Mouse (Mus musculus) liver, adult 2 months (tissue): ENCODE results near the gene Zfp280c. TPM values are rescaled to one million over a fixed set of nuclear protein-coding genes. Genes with fewer than 3 reads are reported as not detected.

Source experiments
- DNase-seq: peaks from one replicate; pipeline ENCODE4 v3.0.0-alpha.2; 2011; ENCODE audit warnings: low read depth, low spot score; ENCODE audit errors: extremely low read depth
- H3K27ac ChIP-seq: fragments of 200-500 bp; replicated peaks from 2 replicates; pipeline ENCODE4 v1.5.1; 2012; ENCODE audit warnings: low read depth, mild to moderate bottlenecking, control low read depth, inconsistent platforms, low read length; ENCODE audit not compliant: insufficient read depth
- H3K27me3 ChIP-seq: fragments of 200-500 bp; 2 replicates; pipeline ENCODE4 v1.6.1; 2012; ENCODE audit warnings: mild to moderate bottlenecking, moderate library complexity, low read length, inconsistent platforms; ENCODE audit not compliant: control insufficient read depth, insufficient read depth
- H3K36me3 ChIP-seq: fragments of 200-500 bp; 2 replicates; pipeline ENCODE4 v1.6.1; 2012; ENCODE audit warnings: low read length, inconsistent platforms; ENCODE audit not compliant: control insufficient read depth, insufficient read depth
- H3K4me1 ChIP-seq: fragments of 200-500 bp; 2 replicates; pipeline ENCODE4 v1.6.1; 2011; ENCODE audit warnings: low read length; ENCODE audit not compliant: control insufficient read depth, insufficient read depth
- H3K4me3 ChIP-seq: fragments of 200-500 bp; 2 replicates; pipeline ENCODE4 v1.5.1; 2011; ENCODE audit warnings: low read depth, mild to moderate bottlenecking, control low read depth, low read length, moderate library complexity; ENCODE audit not compliant: insufficient read depth
- H3K79me2 ChIP-seq: fragments of 200-500 bp; 2 replicates; pipeline ENCODE4 v1.6.1; 2012; ENCODE audit warnings: inconsistent platforms, mild to moderate bottlenecking, low read length, moderate library complexity; ENCODE audit not compliant: control insufficient read depth, insufficient read depth
- H3K9ac ChIP-seq: fragments of 200-500 bp; 2 replicates; pipeline ENCODE4 v1.6.1; 2012; ENCODE audit warnings: low read depth, mild to moderate bottlenecking, control low read depth, inconsistent platforms, low read length
- CTCF ChIP-seq: fragments of 200-500 bp; IDR thresholded peaks from 2 replicates; pipeline ENCODE4 v1.5.1; 2011; ENCODE audit warnings: low read depth, low read length, control low read depth
- POLR2A ChIP-seq: fragments of 200-500 bp; IDR thresholded peaks from 2 replicates; pipeline ENCODE4 v1.6.1; 2011; ENCODE audit warnings: low read length, control low read depth; ENCODE audit not compliant: insufficient read depth; ENCODE audit errors: extremely low read depth
- WGBS: fragments of 180-500 bp; shearing (Covaris S2); methylation state at CpG from one replicate; pipeline ENCODE4 v1.1.7; 2018; 5-methylcytosine and 5-hydroxymethylcytosine counted together
- polyA plus RNA-seq: library from polyadenylated mRNA; depleted of rRNA; stranded (reverse); fragments of >200 nt; gene quantifications from 2 replicates; pipeline ENCODE4 v1.2.3, GENCODE M21; 2012; rRNA removed
- total RNA-seq: library from RNA; depleted of rRNA; stranded (reverse); fragments of >200 nt; gene quantifications from 2 replicates; pipeline ENCODE4 v1.2.3, GENCODE M21; 2014; rRNA removed

Zfp280c gene
- total and polyA plus RNA-seq, 2 experiments, result 1.9 to 4.2 TPM

DNA sequence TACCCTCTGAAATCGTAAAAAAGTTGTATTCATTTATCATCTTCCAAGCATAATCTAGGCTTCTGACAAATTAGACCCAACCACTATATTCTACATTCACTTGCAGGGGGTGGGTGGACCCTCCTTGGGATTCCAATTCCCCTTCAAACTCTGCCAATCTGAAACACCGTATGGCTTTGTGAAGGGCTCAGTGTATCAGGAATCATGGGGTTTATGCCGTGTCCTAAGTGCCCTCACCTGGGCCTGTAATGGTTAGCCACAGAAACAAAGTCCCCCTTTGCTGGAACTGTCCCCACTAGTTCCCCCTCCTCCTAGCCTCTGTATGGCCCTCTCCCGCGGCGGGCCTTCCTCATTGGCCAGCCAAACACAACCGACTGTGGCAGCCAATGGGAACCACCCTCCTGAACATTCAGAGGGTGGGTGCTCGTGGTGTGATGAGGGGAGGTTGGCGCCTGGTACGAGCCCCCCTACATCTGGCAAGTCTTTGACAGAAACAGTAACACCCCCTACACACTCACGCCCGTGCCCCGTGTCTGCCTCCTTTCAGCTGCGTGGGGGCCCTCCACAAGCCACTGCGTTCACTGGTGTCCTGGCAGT lies 76.0 kb downstream of the Zfp280c start:
- Histone ChIP-seq H3K27ac (no peak overlapping the region), H3K27me3 (no peaks in the 10 kb centered on the region), H3K79me2 (no peaks in the 10 kb centered on the region), H3K9ac (no peak overlapping the region), H3K4me1 (no peaks in the 10 kb centered on the region; the same call in 1 of the 2 replicates), H3K36me3 (no peaks in the 10 kb centered on the region), H3K4me3 (no peak overlapping the region)
- TF ChIP-seq POLR2A (no peak), CTCF (no peak)
- 47% methylated on average over 14 of the region's 15 CpGs for WGBS
- no peak for DNase-seq

DNA sequence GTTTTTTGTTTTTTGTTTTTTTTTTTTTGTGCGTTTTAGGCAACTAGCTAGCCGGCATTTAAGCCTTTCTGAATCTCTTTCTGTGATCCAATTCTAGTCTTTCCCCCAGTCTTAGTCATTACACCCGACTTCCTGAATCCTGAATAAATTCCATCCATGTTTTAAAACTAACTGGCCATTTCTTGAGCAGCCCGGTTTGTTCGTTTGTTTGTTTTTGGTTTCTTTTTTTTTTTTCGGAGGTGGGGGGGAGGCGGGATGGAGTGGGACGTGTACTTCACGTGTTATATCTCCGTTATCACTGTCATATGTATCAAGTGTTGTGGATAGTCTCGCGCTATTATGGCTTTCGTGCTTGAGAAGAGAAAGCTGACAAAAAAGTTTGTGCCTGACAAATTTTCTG lies 80.5 kb downstream of the Zfp280c start:
- Histone ChIP-seq H3K27me3 (no peaks in the 10 kb centered on the region), H3K79me2 (peaks cover 4% of the 10 kb centered on the region; the same call in 1 of the 2 replicates), H3K4me3 (peak overlapping the region; percentile 68), H3K4me1 (peaks cover 1% of the 10 kb centered on the region; the same call in 1 of the 2 replicates), H3K9ac (peak overlapping the region; percentile 61), H3K27ac (peak overlapping the region; percentile 42), H3K36me3 (no peaks in the 10 kb centered on the region)
- DNase-seq, result no peak
- WGBS, result 1% methylated on average over 13 of the region's 13 CpGs
- no peak for TF ChIP-seq CTCF
- TF ChIP-seq POLR2A, result no peak

DNA sequence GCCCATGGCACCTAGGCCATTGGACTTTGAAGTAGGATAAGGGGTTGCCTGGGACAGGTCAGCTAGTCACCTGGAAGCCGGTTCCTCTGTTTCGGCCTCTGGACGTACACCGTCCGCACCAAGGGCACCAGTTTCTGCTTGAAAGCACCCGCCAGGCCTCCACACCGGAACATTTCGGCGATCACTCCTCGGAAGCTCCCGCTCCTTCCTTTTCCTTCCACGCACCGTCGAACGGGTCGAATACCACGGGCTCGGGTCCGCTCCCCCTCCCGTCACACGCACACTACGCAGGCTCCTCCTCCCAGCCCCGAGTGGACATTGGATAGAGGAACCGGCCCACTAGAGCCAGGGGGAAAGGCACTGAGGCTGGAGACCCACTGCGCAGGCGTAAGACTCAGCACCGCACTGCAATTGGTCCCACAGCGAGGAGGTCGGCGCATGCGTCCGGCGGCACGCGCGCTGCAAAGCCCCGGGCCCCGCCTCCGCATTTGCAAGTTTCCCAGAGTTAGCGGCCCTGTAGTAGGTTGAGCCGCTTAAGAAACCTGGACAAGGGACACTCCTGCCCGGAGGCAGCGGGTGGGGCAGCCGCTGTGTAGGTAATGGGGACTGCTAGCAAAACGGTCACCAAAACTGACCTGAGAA lies 81.0 kb downstream of the Zfp280c start, which contains the start of gene Aifm1:
Aifm1 (minus strand) TSS at position 398 of the 642 bp plus-strand sequence.
- TF ChIP-seq POLR2A (0 out of 2 replicates have a peak, but pooled peaks have one; percentile 43), CTCF (no peak)
- Histone ChIP-seq H3K4me1 (peaks cover 1% of the 10 kb centered on the region; the same call in 1 of the 2 replicates), H3K9ac (peak within 1 kb of the TSS; percentile 90), H3K27ac (peak within 1 kb of the TSS; percentile 96), H3K4me3 (peak within 1 kb of the TSS; percentile 94), H3K79me2 (peaks cover 4% of the 10 kb centered on the region; the same call in 1 of the 2 replicates), H3K27me3 (no peaks in the 10 kb centered on the region), H3K36me3 (no peaks in the 10 kb centered on the region)
- WGBS, result under 1% methylated on average over 45 of the region's 45 CpGs
- peak; percentile 87 for DNase-seq

DNA sequence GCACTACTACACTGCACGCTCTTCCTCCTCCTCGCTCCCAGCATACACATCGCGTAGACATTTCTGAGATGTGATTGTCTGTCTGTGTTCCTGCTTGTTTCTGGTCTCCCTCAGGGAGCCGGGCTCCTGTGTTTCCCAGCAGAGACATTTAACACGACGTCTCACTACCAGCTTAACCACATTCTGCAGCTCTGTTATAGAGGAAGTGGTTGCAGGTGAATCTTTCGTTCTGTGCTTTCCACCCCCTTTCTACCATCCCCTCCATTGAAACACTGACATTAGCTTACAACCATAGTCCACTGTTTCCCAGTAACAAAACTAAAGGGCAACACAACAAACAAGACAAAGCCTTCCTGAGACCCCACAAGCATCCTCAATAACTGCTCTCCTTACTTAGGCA lies 100.5 kb downstream of the Zfp280c start:
- Histone ChIP-seq H3K4me1 (no peaks in the 10 kb centered on the region), H3K79me2 (no peaks in the 10 kb centered on the region), H3K9ac (no peak overlapping the region), H3K27ac (no peak overlapping the region), H3K36me3 (peaks cover 26% of the 10 kb centered on the region), H3K27me3 (no peaks in the 10 kb centered on the region), H3K4me3 (no peak overlapping the region)
- DNase-seq, result no peak
- 96% methylated on average over 8 of the region's 8 CpGs for WGBS
- TF ChIP-seq POLR2A, result no peak
- no peak for TF ChIP-seq CTCF

Other genes with a start within 250 kb of the Zfp280c start
- 0.46 and 0.67 TPM in 2 replicates for gene Elf4, start 131.4 kb downstream of the Zfp280c start, total RNA-seq
- gene Elf4, start 131.4 kb downstream of the Zfp280c start, polyA plus RNA-seq, result 0.57 and 1.5 TPM in 2 replicates
- gene Aifm1, start 80.9 kb downstream of the Zfp280c start, total RNA-seq, result 72.1 and 90.0 TPM in 2 replicates
- 31.4 and 39.7 TPM in 2 replicates for gene Aifm1, start 80.9 kb downstream of the Zfp280c start, polyA plus RNA-seq
- gene Rab33a, start 75.2 kb downstream of the Zfp280c start, total RNA-seq, result 0.27 TPM in 1 of 2 replicates, not detected in the other
- 0.12 TPM in 1 of 2 replicates, not detected in the other for gene Rab33a, start 75.2 kb downstream of the Zfp280c start, polyA plus RNA-seq
- gene Slc25a14, start 28.9 kb upstream of the Zfp280c start, total RNA-seq, result 3.2 and 4.4 TPM in 2 replicates
- gene Slc25a14, start 28.9 kb upstream of the Zfp280c start, polyA plus RNA-seq, result 0.98 and 1.3 TPM in 2 replicates
- gene Gpr119, start 80.0 kb upstream of the Zfp280c start, total RNA-seq, result not detected in 2 replicates
- not detected in 2 replicates for gene Gpr119, start 80.0 kb upstream of the Zfp280c start, polyA plus RNA-seq
- 0.74 and 1.0 TPM in 2 replicates for gene Rbmx2, start 100.5 kb upstream of the Zfp280c start, total RNA-seq
- 0.21 and 0.39 TPM in 2 replicates for gene Rbmx2, start 100.5 kb upstream of the Zfp280c start, polyA plus RNA-seq